Mouse (Mus musculus): ENCODE measurements at regions not wholly inside any gene's neighbourhood (a gene's known extent, or its start where the extent isn't known, plus 50 kb on each side); places are given as distances from the start of the nearest gene placed in this dataset.

- DNase-seq = no peak
Measured at GRCm38 (mm10) chr15:62734900-62735299, 1110.1 kb downstream of the Gsdmc2 start.

- no peak for DNase-seq
Measured at GRCm38 (mm10) chr15:62730524-62730923, 1114.5 kb downstream of the Gsdmc2 start.

GRCm38 (mm10) chr15:62714265-62714664 is 1130.7 kb downstream of the Gsdmc2 start:
- no peak for DNase-seq

- DNase-seq = peak; percentile 65
Measured at GRCm38 (mm10) chr15:62712543-62713131, 1132.3 kb downstream of the Gsdmc2 start.

GRCm38 (mm10) chr15:62712060-62712542 is 1132.9 kb downstream of the Gsdmc2 start:
- no peak for DNase-seq

GRCm38 (mm10) chr15:62709546-62709945 is 1135.4 kb downstream of the Gsdmc2 start:
- DNase-seq = no peak

GRCm38 (mm10) chr15:62698559-62698958 is 1146.4 kb downstream of the Gsdmc2 start:
- DNase-seq = no peak

GRCm38 (mm10) chr15:62694734-62695133 is 1150.2 kb downstream of the Gsdmc2 start:
- DNase-seq = no peak

GRCm38 (mm10) chr15:62693671-62694070 is 1151.3 kb downstream of the Gsdmc2 start:
- no peak for DNase-seq

GRCm38 (mm10) chr15:62673410-62673809 is 1171.6 kb downstream of the Gsdmc2 start:
- DNase-seq = no peak

GRCm38 (mm10) chr15:62670026-62670425 is 1175.0 kb downstream of the Gsdmc2 start:
- no peak for DNase-seq

- no peak for DNase-seq
Measured at GRCm38 (mm10) chr15:62659096-62659495, 1185.9 kb downstream of the Gsdmc2 start.

- no peak for DNase-seq
Measured at GRCm38 (mm10) chr15:62658695-62659094, 1186.3 kb downstream of the Gsdmc2 start.

- no peak for DNase-seq
Measured at GRCm38 (mm10) chr15:62646476-62647168, 1198.4 kb downstream of the Gsdmc2 start.

GRCm38 (mm10) chr15:62644744-62645143 is 1200.2 kb downstream of the Gsdmc2 start:
- no peak for DNase-seq

GRCm38 (mm10) chr15:62644296-62644695 is 1200.7 kb downstream of the Gsdmc2 start:
- DNase-seq = no peak

GRCm38 (mm10) chr15:62641051-62641710 is 1203.8 kb downstream of the Gsdmc2 start:
- DNase-seq = no peak

GRCm38 (mm10) chr15:62625406-62625805 is 1219.6 kb downstream of the Gsdmc2 start:
- DNase-seq = no peak

GRCm38 (mm10) chr15:62616042-62616441 is 1228.9 kb downstream of the Gsdmc2 start:
- DNase-seq = no peak

- DNase-seq = no peak
Measured at GRCm38 (mm10) chr15:62596735-62597134, 1248.2 kb downstream of the Gsdmc2 start.

GRCm38 (mm10) chr15:62588580-62588979 is 1256.4 kb downstream of the Gsdmc2 start:
- no peak for DNase-seq

GRCm38 (mm10) chr15:62578788-62579187 is 1266.2 kb downstream of the Gsdmc2 start:
- DNase-seq = peak; percentile 8

GRCm38 (mm10) chr15:62575791-62576190 is 1269.2 kb downstream of the Gsdmc2 start:
- no peak for DNase-seq

GRCm38 (mm10) chr15:62571803-62572202 is 1273.2 kb downstream of the Gsdmc2 start:
- peak; percentile 26 for DNase-seq

Measured in kidney, adult 11 months (tissue).